Mouse (Mus musculus): ENCODE results near the gene Slc2a8. TPM values are rescaled to one million over a fixed set of nuclear protein-coding genes. Genes with fewer than 3 reads are reported as not detected.

Slc2a8 gene
- polyA plus RNA-seq, 1 experiment from 2014 or later: 19.0 TPM

GRCm38 (mm10) chr2:32971235-32971634 is 10.6 kb downstream of the Slc2a8 start:
- Histone ChIP-seq H3K9me3 (no peaks in the 10 kb centered on the region), H3K9ac (no peak overlapping the region), H3K36me3 (peaks cover 38% of the 10 kb centered on the region), H3K27ac (replicated peaks) (no peak overlapping the region), H3K4me1 (peaks cover 35% of the 10 kb centered on the region), H3K4me2 (no peak overlapping the region), H3K4me3 (no peak overlapping the region), H3K27me3 (replicated peaks) (no peaks in the 10 kb centered on the region)
- no peak for ATAC-seq (ENCODE audit: extremely low read depth, insufficient number of reproducible peaks, low FRiP score, low TSS enrichment)
- 54% methylated on average over 9 of the region's 9 CpGs for WGBS

GRCm38 (mm10) chr2:32969326-32969725 is 12.6 kb downstream of the Slc2a8 start:
- H3K4me1 ChIP-seq: peaks cover 52% of the 10 kb centered on the region
- H3K36me3 ChIP-seq: peaks cover 29% of the 10 kb centered on the region
- H3K27ac ChIP-seq (replicated peaks): peak overlapping the region; percentile 90
- 54% methylated on average over 8 of the region's 8 CpGs for WGBS
- peak overlapping the region; percentile 22 for H3K4me3 ChIP-seq
- peak overlapping the region; percentile 68 for H3K9ac ChIP-seq
- H3K9me3 ChIP-seq: no peaks in the 10 kb centered on the region
- H3K4me2 ChIP-seq: peak overlapping the region; percentile 93
- no peaks in the 10 kb centered on the region for H3K27me3 ChIP-seq (replicated peaks)
- no peak for ATAC-seq (ENCODE audit: extremely low read depth, insufficient number of reproducible peaks, low FRiP score, low TSS enrichment)

- H3K4me1 ChIP-seq: peaks cover 64% of the 10 kb centered on the region
- peak overlapping the region; percentile 63 for H3K4me3 ChIP-seq
- no peak for ATAC-seq (ENCODE audit: extremely low read depth, insufficient number of reproducible peaks, low FRiP score, low TSS enrichment)
- H3K36me3 ChIP-seq: peaks cover 29% of the 10 kb centered on the region
- WGBS: 82% methylated on average over 9 of the region's 9 CpGs
- H3K4me2 ChIP-seq: peak overlapping the region; percentile 93
- H3K9ac ChIP-seq: peak overlapping the region; percentile 85
- peak overlapping the region; percentile 96 for H3K27ac ChIP-seq (replicated peaks)
- H3K9me3 ChIP-seq: no peaks in the 10 kb centered on the region
- H3K27me3 ChIP-seq (replicated peaks): no peaks in the 10 kb centered on the region
Measured at GRCm38 (mm10) chr2:32968024-32968614, 13.8 kb downstream of the Slc2a8 start.

GRCm38 (mm10) chr2:32966689-32967631 is 14.9 kb downstream of the Slc2a8 start:
- Histone ChIP-seq H3K27me3 (replicated peaks) (no peaks in the 10 kb centered on the region), H3K4me1 (peaks cover 70% of the 10 kb centered on the region), H3K9ac (peak overlapping the region; percentile 85), H3K36me3 (peaks cover 30% of the 10 kb centered on the region), H3K9me3 (no peaks in the 10 kb centered on the region), H3K4me2 (peak overlapping the region; percentile 93), H3K27ac (replicated peaks) (peak overlapping the region; percentile 96), H3K4me3 (peak overlapping the region; percentile 63)
- WGBS: under 1% methylated on average over 55 of the region's 55 CpGs
- ATAC-seq (ENCODE audit: extremely low read depth, insufficient number of reproducible peaks, low FRiP score, low TSS enrichment): peak; percentile 77

- peaks cover 70% of the 10 kb centered on the region for H3K4me1 ChIP-seq
- H3K27ac ChIP-seq (replicated peaks): peak overlapping the region; percentile 96
- H3K27me3 ChIP-seq (replicated peaks): no peaks in the 10 kb centered on the region
- peak overlapping the region; percentile 93 for H3K4me2 ChIP-seq
- ATAC-seq (ENCODE audit: extremely low read depth, insufficient number of reproducible peaks, low FRiP score, low TSS enrichment): no peak
- no peaks in the 10 kb centered on the region for H3K9me3 ChIP-seq
- H3K36me3 ChIP-seq: peaks cover 30% of the 10 kb centered on the region
- WGBS: 8% methylated on average over 13 of the region's 13 CpGs
- H3K9ac ChIP-seq: peak overlapping the region; percentile 85
- peak overlapping the region; percentile 63 for H3K4me3 ChIP-seq
Measured at GRCm38 (mm10) chr2:32966184-32966688, 15.6 kb downstream of the Slc2a8 start.

GRCm38 (mm10) chr2:32965511-32966183 is 16.2 kb downstream of the Slc2a8 start:
- Histone ChIP-seq H3K9me3 (no peaks in the 10 kb centered on the region), H3K9ac (peak overlapping the region; percentile 85), H3K4me2 (peak overlapping the region; percentile 93), H3K36me3 (peaks cover 30% of the 10 kb centered on the region), H3K4me1 (peaks cover 75% of the 10 kb centered on the region), H3K27me3 (replicated peaks) (no peaks in the 10 kb centered on the region), H3K4me3 (peak overlapping the region; percentile 63), H3K27ac (replicated peaks) (peak overlapping the region; percentile 96)
- WGBS: 16% methylated on average over 7 of the region's 7 CpGs
- ATAC-seq (ENCODE audit: extremely low read depth, insufficient number of reproducible peaks, low FRiP score, low TSS enrichment): no peak

GRCm38 (mm10) chr2:32964659-32965457 is 17.0 kb downstream of the Slc2a8 start:
- H3K9me3 ChIP-seq: no peaks in the 10 kb centered on the region
- H3K27ac ChIP-seq (replicated peaks): no peak overlapping the region; the same call in none of the 2 replicates
- no peak overlapping the region for H3K4me3 ChIP-seq
- H3K9ac ChIP-seq: 0 out of 2 replicates have a peak overlapping the region, but pooled peaks have one; percentile 47
- 34% methylated on average over 10 of the region's 10 CpGs for WGBS
- ATAC-seq (ENCODE audit: extremely low read depth, insufficient number of reproducible peaks, low FRiP score, low TSS enrichment): no peak
- H3K27me3 ChIP-seq (replicated peaks): no peaks in the 10 kb centered on the region
- peaks cover 72% of the 10 kb centered on the region for H3K4me1 ChIP-seq
- no peak overlapping the region for H3K4me2 ChIP-seq
- H3K36me3 ChIP-seq: peaks cover 30% of the 10 kb centered on the region

- Histone ChIP-seq H3K36me3 (peaks cover 34% of the 10 kb centered on the region), H3K27me3 (replicated peaks) (no peaks in the 10 kb centered on the region), H3K9ac (peak overlapping the region; percentile 98; the same call in 1 of the 2 replicates), H3K9me3 (no peaks in the 10 kb centered on the region), H3K4me3 (peak overlapping the region; percentile 87; the same call in 1 of the 2 replicates), H3K27ac (replicated peaks) (no peak overlapping the region), H3K4me2 (peak overlapping the region; percentile 87), H3K4me1 (peaks cover 64% of the 10 kb centered on the region)
- WGBS: 73% methylated on average over 1 of the region's 1 CpGs
- ATAC-seq (ENCODE audit: extremely low read depth, insufficient number of reproducible peaks, low FRiP score, low TSS enrichment): no peak
Measured at GRCm38 (mm10) chr2:32963981-32964380, 17.9 kb downstream of the Slc2a8 start.

- Histone ChIP-seq H3K36me3 (peaks cover 36% of the 10 kb centered on the region), H3K4me3 (peak overlapping the region; percentile 87), H3K27me3 (replicated peaks) (no peaks in the 10 kb centered on the region), H3K4me2 (peak overlapping the region; percentile 87), H3K9me3 (no peaks in the 10 kb centered on the region), H3K27ac (replicated peaks) (0 out of 2 replicates have a peak overlapping the region, but pooled peaks have one; percentile 89), H3K9ac (peak overlapping the region; percentile 98), H3K4me1 (peaks cover 59% of the 10 kb centered on the region)
- 59% methylated on average over 4 of the region's 4 CpGs for WGBS
- ATAC-seq (ENCODE audit: extremely low read depth, insufficient number of reproducible peaks, low FRiP score, low TSS enrichment): no peak
Measured at GRCm38 (mm10) chr2:32963544-32963943, 18.3 kb downstream of the Slc2a8 start.

- no peak for ATAC-seq (ENCODE audit: extremely low read depth, insufficient number of reproducible peaks, low FRiP score, low TSS enrichment)
- Histone ChIP-seq H3K4me2 (peak overlapping the region; percentile 87), H3K9ac (peak overlapping the region; percentile 98), H3K4me1 (peaks cover 52% of the 10 kb centered on the region), H3K36me3 (peaks cover 40% of the 10 kb centered on the region), H3K9me3 (no peaks in the 10 kb centered on the region), H3K4me3 (peak overlapping the region; percentile 87), H3K27ac (replicated peaks) (peak overlapping the region; percentile 89), H3K27me3 (replicated peaks) (no peaks in the 10 kb centered on the region)
- 6% methylated on average over 9 of the region's 9 CpGs for WGBS
Measured at GRCm38 (mm10) chr2:32962875-32963220, 19.0 kb downstream of the Slc2a8 start.
